Mouse (Mus musculus) midbrain, embryonic 12.5 days (tissue): ENCODE measurements around the gene Qsox2. TPM values are rescaled to one million over a fixed set of nuclear protein-coding genes. Genes with fewer than 3 reads are reported as not detected.

ENCODE experiments used
- ATAC-seq: fragments of 200-750 bp; cut with Nextera tagmentation; 2 replicates; pipeline ENCODE4 v1.8.0; 2017; ENCODE audit warnings: low read depth, moderate TSS enrichment, moderate library complexity; ENCODE audit not compliant: low FRiP score
- H3K27ac ChIP-seq: fragments of 300-500 bp; sonication (generic); replicated peaks from 2 replicates; pipeline ENCODE4 v1.5.1; 2016; ENCODE audit warnings: mild to moderate bottlenecking
- H3K27me3 ChIP-seq: fragments of 300-500 bp; sonication (generic); 2 replicates; pipeline ENCODE4 v1.6.1; 2016; ENCODE audit warnings: mild to moderate bottlenecking
- H3K36me3 ChIP-seq: fragments of 300-500 bp; sonication (generic); 2 replicates; pipeline ENCODE4 v1.6.1; 2016
- H3K4me1 ChIP-seq: fragments of 300-500 bp; sonication (generic); 2 replicates; pipeline ENCODE4 v1.6.1; 2016
- H3K4me2 ChIP-seq: fragments of 300-500 bp; sonication (generic); replicated peaks from 2 replicates; pipeline ENCODE4 v1.6.1; 2016; ENCODE audit warnings: mild to moderate bottlenecking, moderate library complexity
- H3K4me3 ChIP-seq: fragments of 300-500 bp; sonication (generic); 2 replicates; pipeline ENCODE4 v1.5.1; 2016; ENCODE audit warnings: mild to moderate bottlenecking
- H3K9ac ChIP-seq: fragments of 300-500 bp; sonication (generic); replicated peaks from 2 replicates; pipeline ENCODE4 v1.6.1; 2016; ENCODE audit warnings: mild to moderate bottlenecking, moderate library complexity
- H3K9me3 ChIP-seq: fragments of 300-500 bp; sonication (generic); 2 replicates; pipeline ENCODE4 v1.6.1; 2016; ENCODE audit warnings: mild to moderate bottlenecking
- WGBS: fragments of 180-500 bp; shearing (Covaris S2); methylation state at CpG from one replicate; pipeline ENCODE4 v1.1.7; 2016; 5-methylcytosine and 5-hydroxymethylcytosine counted together
- polyA plus RNA-seq: library from polyadenylated mRNA; unstranded; fragments of >200 nt; fragmentation: Nextera tagmentation; extraction: Ambion mirVana; gene quantifications from 2 replicates; pipeline ENCODE4 v1.2.1, GENCODE M21; 2016

Gene Qsox2
- polyA plus RNA-seq, 1 experiment from 2014 or later, result 22.2 TPM

DNA sequence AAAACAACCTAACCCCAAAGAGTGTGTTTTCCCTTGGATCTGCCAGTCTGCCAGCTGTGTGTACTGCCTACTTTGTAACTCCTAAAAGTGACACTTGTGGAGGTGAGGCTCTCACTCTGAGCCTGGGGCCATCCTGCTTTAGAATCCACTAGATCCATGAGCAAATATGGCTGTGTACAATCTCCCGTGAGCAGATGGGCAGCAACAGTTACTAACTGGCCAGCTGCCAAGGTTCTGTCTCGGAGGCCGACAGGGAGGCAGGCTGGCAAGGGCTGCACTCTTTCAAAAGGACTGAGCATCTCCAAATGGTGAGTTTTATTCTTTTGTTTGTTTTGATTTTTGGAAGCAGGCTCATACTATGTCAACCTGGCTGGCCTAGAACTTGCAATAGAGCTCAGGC, 22.8 kb downstream of the Qsox2 start:
- no peak overlapping the region for H3K4me3 ChIP-seq
- no peak overlapping the region for H3K27ac ChIP-seq
- peaks cover 6% of the 10 kb centered on the region for H3K4me1 ChIP-seq
- no peaks in the 10 kb centered on the region for H3K9me3 ChIP-seq
- no peak overlapping the region for H3K9ac ChIP-seq
- no peak for ATAC-seq
- 58% methylated on average over 3 of the region's 3 CpGs for WGBS
- H3K4me2 ChIP-seq, result no peak overlapping the region
- peaks cover 86% of the 10 kb centered on the region for H3K36me3 ChIP-seq
- no peaks in the 10 kb centered on the region for H3K27me3 ChIP-seq

DNA sequence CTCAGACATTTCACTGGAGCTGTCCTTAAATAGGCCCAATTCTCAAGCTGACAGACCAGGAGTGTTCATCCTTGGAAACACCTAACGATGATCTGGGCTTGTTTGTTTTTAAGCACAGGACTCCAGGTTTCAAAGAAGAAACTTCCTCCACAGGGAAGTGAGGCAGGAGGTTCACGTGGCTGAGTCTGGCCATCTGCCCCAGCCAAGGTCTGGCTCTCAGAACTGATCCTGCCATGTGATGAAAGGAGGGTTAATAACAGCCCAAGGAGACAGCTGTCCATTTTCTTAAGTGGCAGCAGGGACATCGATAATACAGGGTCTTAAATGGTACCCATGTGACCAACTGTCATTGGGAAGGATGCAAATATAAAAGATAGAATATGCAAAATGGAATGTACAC, 27.8 kb downstream of the Qsox2 start:
- no peak overlapping the region for H3K4me3 ChIP-seq
- H3K27me3 ChIP-seq, result peaks cover 42% of the 10 kb centered on the region
- H3K4me2 ChIP-seq, result no peak overlapping the region
- H3K4me1 ChIP-seq, result peaks cover 31% of the 10 kb centered on the region
- 79% methylated on average over 3 of the region's 3 CpGs for WGBS
- peaks cover 52% of the 10 kb centered on the region for H3K36me3 ChIP-seq
- no peak for ATAC-seq
- no peak overlapping the region for H3K27ac ChIP-seq
- no peak overlapping the region for H3K9ac ChIP-seq
- no peaks in the 10 kb centered on the region for H3K9me3 ChIP-seq

DNA sequence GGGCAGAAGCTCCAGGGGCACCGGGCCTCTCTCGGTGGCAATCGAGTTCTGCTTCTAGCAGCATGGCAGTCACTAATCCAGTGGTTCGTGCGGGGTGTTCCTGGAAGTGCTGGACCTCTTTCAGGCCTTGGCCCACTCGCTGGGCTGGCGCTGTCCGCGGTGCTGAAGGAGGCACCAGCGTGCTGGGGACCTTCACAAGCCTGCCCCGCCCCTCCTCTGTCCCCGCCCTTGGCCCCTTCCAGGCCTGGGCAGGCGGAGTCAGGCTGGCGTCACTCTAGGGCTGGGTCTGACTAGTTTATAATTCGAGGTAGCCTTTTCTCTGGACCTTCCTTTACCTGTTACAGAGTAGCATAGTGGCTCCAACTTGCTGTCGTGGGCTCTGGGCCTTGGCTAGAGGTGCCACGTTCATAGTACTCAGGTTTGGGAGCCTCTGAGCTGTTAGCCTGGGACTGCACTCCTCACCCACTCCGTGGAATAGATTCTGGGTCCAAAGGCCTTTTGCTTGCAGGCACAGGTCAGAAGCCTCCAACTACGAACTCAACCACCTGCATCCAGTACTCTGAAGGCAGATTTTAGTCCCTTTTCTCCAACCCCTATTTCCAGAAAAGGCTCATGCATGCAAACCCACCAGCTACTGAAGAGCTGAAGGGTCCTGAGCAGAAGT, 29.1 kb downstream of the Qsox2 start, which contains the start of gene Lhx3:
Gene Lhx3, minus strand, starts transcription at position 164 of the 664 bp plus-strand sequence.
- H3K4me1 ChIP-seq, result peaks cover 28% of the 10 kb centered on the region
- no peak within 1 kb of the TSS for H3K4me3 ChIP-seq
- WGBS, result 6% methylated on average over 19 of the region's 19 CpGs
- no peak within 1 kb of the TSS for H3K9ac ChIP-seq
- peak; percentile 34; the same call in 1 of the 2 replicates for ATAC-seq
- peaks cover 39% of the 10 kb centered on the region for H3K36me3 ChIP-seq
- no peak within 1 kb of the TSS for H3K4me2 ChIP-seq
- peaks cover 56% of the 10 kb centered on the region for H3K27me3 ChIP-seq
- 0 out of 2 replicates have a peak within 1 kb of the TSS, but pooled peaks have one; percentile 15 for H3K27ac ChIP-seq
- no peaks in the 10 kb centered on the region for H3K9me3 ChIP-seq

DNA sequence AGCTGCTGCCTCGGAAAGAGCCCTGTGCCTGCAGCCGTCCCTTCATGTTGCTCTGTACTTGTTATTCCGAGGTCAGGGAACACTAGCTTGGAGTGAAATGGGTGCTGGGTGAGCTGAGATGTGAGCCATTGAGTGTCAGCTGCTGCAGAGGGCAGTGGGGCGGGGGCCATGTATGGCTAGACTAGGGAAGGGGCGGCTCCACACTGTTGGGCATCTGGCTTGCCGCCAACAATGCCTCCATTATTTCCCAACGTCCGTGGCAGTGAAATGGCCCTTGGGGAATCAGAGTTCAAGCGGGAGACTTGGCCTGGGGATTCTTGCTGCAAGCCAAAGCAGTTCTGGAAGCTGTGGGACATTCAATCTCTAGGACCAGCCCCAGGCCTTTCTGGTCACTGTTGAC, 29.8 kb downstream of the Qsox2 start:
- H3K4me1 ChIP-seq, result peaks cover 33% of the 10 kb centered on the region
- H3K9ac ChIP-seq, result no peak overlapping the region
- 5% methylated on average over 9 of the region's 9 CpGs for WGBS
- no peaks in the 10 kb centered on the region for H3K9me3 ChIP-seq
- H3K36me3 ChIP-seq, result peaks cover 33% of the 10 kb centered on the region
- ATAC-seq, result no peak
- H3K27me3 ChIP-seq, result peaks cover 62% of the 10 kb centered on the region
- 0 out of 2 replicates have a peak overlapping the region, but pooled peaks have one; percentile 15 for H3K27ac ChIP-seq
- H3K4me3 ChIP-seq, result no peak overlapping the region
- H3K4me2 ChIP-seq, result no peak overlapping the region

DNA sequence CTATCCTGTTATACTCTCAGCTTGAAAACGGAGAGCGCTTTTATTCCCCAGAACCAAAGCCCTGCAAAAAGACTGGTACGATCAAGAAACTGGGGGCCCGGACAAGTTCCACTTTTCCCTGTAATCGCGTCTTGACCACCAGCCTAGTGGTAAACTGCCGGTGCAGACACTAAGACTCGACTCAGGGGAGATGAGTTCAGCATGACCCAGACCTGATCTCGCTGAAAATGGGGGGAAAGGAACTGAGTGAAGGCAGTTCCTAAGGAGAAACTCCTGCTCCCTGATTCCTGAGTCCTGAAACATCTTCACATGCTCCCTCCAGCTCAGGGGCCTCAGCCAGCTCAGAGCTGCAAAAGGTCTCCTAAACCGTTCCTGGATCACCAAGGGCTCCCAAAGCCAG, 31.6 kb downstream of the Qsox2 start:
- H3K9ac ChIP-seq, result no peak overlapping the region
- ATAC-seq, result no peak
- 11% methylated on average over 10 of the region's 10 CpGs for WGBS

DNA sequence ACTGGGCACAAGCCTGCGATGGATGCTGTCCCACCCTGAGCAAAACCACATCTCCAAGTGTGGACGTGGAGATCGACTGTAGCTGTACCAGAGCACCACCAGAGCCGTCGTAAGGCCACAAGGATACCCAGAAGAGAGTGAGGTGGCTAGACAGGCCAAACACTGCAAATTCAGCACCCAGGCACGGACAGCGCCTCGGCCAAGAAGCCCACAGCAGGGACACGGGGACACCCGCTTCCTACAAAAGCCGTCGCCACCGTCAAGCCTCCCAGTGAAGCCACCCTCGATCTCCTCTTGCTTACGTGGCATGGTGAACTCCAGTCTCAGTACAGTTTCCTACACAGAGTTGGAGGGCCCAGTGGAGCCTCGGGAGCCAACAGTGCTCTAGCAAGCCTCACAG, 32.2 kb downstream of the Qsox2 start:
- Histone ChIP-seq H3K36me3 (peaks cover 10% of the 10 kb centered on the region), H3K27me3 (peaks cover 87% of the 10 kb centered on the region), H3K27ac (no peak overlapping the region), H3K9ac (no peak overlapping the region), H3K4me2 (no peak overlapping the region), H3K4me3 (no peak overlapping the region), H3K9me3 (no peaks in the 10 kb centered on the region), H3K4me1 (peaks cover 38% of the 10 kb centered on the region)
- 1% methylated on average over 16 of the region's 16 CpGs for WGBS
- ATAC-seq, result no peak

More for the DNA sequence above, 31.6 kb downstream of the Qsox2 start:
- 0 out of 2 replicates have a peak overlapping the region, but pooled peaks have one; percentile 30 for H3K4me3 ChIP-seq
- H3K9me3 ChIP-seq, result no peaks in the 10 kb centered on the region
- H3K36me3 ChIP-seq, result peaks cover 15% of the 10 kb centered on the region
- no peak overlapping the region for H3K27ac ChIP-seq
- no peak overlapping the region; the same call in 1 of the 2 replicates for H3K4me2 ChIP-seq
- H3K4me1 ChIP-seq, result peaks cover 38% of the 10 kb centered on the region
- peaks cover 80% of the 10 kb centered on the region for H3K27me3 ChIP-seq

DNA sequence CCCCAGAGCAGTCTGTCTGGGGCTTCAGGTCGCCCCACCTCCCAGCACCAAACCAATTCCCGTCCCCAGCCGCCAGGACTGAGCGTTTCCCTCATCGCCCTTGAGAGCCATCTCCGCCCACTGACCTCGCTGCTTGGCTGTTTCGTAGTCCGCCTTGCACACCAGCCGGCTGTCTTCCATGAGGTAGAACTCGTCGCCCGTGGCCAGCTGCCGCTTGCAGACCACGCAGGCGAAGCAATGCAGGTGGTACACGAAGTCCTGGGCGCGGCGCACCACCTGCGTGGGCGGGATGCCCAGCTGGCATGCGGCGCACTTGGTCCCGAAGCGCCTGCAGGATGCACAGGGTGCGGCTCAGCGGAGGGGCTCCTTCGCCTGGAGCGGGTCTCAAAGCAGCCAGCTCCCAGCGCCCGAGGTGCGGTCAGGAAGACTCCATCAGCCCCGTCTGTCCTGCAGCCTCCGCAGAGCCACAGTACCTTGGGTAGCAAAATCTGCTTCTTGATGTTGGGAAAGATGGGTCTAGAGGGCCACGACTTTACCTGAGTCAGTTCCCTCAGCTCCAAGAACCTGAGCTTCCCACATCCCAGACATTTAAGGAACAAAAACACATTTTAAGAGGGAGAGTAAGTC, 34.4 kb downstream of the Qsox2 start:
- Histone ChIP-seq H3K27ac (no peak overlapping the region), H3K4me1 (peaks cover 42% of the 10 kb centered on the region), H3K27me3 (peaks cover 100% of the 10 kb centered on the region), H3K4me3 (0 out of 2 replicates have a peak overlapping the region, but pooled peaks have one; percentile 10), H3K36me3 (no peaks in the 10 kb centered on the region), H3K4me2 (0 out of 2 replicates have a peak overlapping the region, but pooled peaks have one; percentile 5), H3K9ac (no peak overlapping the region), H3K9me3 (no peaks in the 10 kb centered on the region)
- no peak for ATAC-seq
- WGBS, result 2% methylated on average over 36 of the region's 36 CpGs

DNA sequence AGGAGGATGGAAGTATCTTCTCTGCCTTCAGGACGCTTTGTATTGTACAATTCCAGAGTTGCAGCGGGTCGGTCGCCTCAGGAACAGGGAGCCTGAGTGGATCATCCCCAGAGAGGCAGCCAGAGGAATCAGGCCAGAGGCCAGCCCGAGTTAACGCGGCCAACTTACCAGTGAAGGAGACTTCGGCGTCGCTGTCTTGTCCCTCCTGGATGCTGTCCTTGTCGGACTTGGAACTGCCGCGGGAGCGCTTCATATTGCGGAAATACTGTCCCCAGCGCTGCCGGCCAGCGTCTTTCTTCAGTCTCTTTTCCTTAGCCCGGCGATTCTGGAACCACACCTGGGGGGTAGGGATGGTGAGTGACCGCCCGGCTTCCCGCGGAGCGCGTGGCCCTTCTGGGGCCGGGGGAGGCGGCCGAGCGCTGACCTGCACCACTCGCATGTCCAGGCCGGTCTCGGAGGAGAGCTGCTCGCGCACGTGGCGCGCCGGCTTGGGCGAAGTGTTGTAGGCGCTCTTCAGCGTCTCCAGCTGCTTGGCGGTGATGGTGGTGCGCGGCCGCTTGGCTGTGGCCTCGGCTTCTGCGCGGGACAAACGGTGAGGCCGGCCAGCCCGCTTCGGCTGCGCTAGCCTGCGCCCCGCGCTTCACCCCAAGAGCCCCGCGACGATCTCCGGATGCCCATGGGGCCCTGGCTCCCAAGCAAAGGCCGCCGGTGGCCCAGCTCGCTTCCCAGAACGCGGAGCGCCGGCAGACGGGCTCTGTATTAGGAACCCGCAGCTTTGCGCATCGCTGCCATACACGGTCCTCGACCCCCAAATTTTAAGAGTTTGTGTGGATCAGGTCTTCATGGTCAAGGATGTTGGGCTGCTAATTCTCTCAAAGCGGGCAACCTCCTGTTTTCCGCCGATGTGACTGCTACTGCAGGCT, 35.1 kb downstream of the Qsox2 start:
- Histone ChIP-seq H3K27me3 (peaks cover 100% of the 10 kb centered on the region), H3K4me2 (peak overlapping the region; percentile 12; the same call in 1 of the 2 replicates), H3K36me3 (no peaks in the 10 kb centered on the region), H3K4me1 (peaks cover 37% of the 10 kb centered on the region), H3K9me3 (no peaks in the 10 kb centered on the region), H3K9ac (no peak overlapping the region), H3K4me3 (peak overlapping the region; percentile 2), H3K27ac (no peak overlapping the region)
- under 1% methylated on average over 77 of the region's 77 CpGs for WGBS
- no peak for ATAC-seq

DNA sequence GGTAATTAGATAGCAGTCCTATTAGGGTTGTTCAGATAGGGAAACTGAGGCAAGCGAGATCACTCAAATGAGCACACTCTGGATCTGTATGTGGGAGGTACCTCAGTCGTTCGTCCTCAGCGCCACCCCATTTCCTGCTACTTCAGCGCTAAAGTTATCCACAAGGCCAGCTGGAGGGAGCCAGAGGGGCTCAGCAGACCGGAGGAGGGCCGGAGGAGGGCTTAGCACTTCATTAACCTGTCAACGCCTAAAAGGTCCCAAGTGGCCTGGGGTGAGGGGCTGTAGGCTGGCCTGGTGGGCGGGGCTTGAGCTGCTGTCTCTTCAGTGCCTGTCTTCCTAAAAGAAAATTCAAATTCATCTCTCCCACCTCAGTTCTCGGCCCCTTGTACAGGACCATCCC, 38.8 kb downstream of the Qsox2 start:
- no peak overlapping the region for H3K9ac ChIP-seq
- 3% methylated on average over 10 of the region's 10 CpGs for WGBS
- no peak for ATAC-seq
- H3K4me3 ChIP-seq, result no peak overlapping the region
- H3K36me3 ChIP-seq, result no peaks in the 10 kb centered on the region
- no peak overlapping the region for H3K4me2 ChIP-seq
- H3K4me1 ChIP-seq, result peaks cover 37% of the 10 kb centered on the region
- H3K27ac ChIP-seq, result no peak overlapping the region
- H3K27me3 ChIP-seq, result peaks cover 100% of the 10 kb centered on the region
- H3K9me3 ChIP-seq, result no peaks in the 10 kb centered on the region

DNA sequence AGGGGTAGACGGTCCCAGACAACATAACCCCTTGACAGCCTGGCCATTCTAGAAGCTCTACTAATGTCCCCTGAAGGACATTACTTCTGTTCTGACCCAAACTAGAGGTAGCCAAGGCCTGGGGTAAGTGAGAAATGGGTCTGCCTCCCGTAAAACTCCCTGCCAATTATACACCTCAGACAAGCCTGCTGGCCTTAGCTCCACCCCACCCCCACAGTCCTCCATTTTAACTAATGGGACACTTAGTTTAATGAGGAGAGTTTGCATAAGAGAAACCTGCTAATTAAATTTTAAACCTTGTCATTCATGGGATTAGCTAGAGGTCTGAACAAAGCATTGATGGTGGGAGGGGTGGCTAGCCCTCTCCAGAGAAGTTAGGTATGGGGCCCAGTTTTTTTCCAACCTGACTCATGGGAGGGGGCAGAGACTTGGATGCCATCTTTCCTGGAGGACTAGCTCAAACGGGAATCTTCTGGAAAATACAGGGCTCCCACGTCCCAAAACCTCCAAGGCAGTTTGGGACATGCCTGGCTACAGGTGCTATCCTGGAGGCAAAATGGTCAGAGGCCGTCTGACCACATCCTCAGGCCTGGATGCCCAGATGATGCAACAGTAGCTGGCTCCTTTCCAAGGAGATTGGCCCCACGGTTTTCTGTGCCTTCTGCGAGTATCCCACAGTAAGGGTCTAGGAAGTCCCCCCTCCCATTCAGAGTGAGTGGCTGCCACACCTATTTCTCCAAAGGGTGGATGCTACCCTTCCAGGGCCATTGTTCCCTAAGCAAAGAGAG, 42.6 kb downstream of the Qsox2 start:
- Histone ChIP-seq H3K4me2 (no peak overlapping the region), H3K9me3 (no peaks in the 10 kb centered on the region), H3K9ac (no peak overlapping the region), H3K27ac (no peak overlapping the region), H3K4me1 (peaks cover 27% of the 10 kb centered on the region), H3K36me3 (no peaks in the 10 kb centered on the region), H3K4me3 (no peak overlapping the region), H3K27me3 (peaks cover 82% of the 10 kb centered on the region)
- 31% methylated on average over 7 of the region's 7 CpGs for WGBS
- no peak for ATAC-seq

DNA sequence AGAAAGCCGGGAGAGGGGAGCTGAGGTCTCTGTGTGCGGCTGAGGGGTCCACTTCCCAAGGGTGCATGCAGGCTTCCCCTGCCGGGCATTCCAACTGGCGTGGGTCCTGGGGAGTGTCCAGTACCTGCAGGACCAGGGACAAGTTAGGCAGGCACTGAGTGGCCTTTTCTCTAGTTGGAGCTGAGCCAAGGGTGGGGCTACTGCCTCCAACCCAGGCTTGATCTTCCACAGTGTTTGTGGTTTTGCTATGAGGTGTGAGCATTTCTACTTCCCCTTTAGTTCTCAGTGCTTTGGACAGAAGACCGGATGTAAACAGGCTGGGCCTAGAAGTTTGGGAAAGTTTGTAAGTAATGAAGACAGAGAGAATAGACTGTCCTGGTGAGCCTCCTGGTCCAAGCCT, 48.8 kb downstream of the Qsox2 start:
- H3K4me3 ChIP-seq, result no peak overlapping the region
- ATAC-seq, result no peak
- H3K4me2 ChIP-seq, result no peak overlapping the region
- H3K9ac ChIP-seq, result no peak overlapping the region
- no peak overlapping the region for H3K27ac ChIP-seq
- H3K9me3 ChIP-seq, result no peaks in the 10 kb centered on the region
- WGBS, result 84% methylated on average over 5 of the region's 5 CpGs
- H3K36me3 ChIP-seq, result no peaks in the 10 kb centered on the region
- no peaks in the 10 kb centered on the region for H3K4me1 ChIP-seq
- H3K27me3 ChIP-seq, result peaks cover 38% of the 10 kb centered on the region
